Mouse (Mus musculus): Measurements from ENCODE around the gene Fgfr3.

- TF ChIP-seq ZNF384 (IDR thresholded peaks at IDR 0.05; ENCODE audit: low read depth, low read length), result no peak
- no peak for TF ChIP-seq CHD2 (IDR thresholded peaks at IDR 0.05; ENCODE audit: low read depth, low read length)
Measured at GRCm38 (mm10) chr5:33703999-33704398, 17.5 kb upstream of the Fgfr3 start.
